In the genomic region with DNA sequence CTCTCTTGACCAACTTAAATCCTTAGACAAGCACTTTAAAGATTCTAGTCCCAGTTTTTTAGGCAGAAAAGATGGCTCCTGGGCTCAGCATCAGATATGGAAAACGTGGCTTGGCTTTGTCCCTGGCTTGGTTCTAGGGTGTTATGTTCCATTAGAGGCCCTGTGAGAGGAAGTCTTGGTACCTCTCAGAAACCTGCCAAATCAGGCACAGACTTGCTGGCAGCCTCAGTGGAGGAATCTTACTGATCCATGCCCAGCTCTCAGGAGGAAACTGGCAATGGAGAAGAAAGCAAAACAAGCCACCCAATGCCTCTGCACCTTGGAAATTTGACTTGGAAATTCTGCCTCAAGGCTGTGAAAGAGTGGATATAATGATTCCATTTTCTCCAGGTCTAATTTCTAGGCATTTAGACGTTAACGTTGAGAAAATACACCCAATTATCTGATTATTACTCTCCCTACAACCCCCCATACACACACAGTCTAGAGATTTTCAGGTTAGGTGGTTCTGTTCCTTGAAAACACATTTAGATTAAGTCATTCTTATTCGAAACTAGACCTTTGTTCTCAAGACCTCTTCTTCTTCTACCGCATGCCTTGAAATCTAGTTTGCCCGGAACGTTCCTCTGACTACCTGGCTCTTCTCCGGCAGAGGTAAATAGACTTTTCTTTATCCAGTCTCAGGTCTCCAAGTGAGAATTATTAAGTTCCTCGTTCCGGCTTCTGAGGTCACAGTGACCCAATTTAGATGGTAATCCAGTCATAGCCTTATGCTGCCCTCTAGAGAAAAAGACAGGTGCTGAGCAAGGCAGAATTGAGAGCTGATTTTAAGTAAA, we compare ENCODE assay signal across 7 mouse cellular contexts. TPM values are rescaled to one million over a fixed set of nuclear protein-coding genes. Genes with fewer than 3 reads are reported as not detected.
DNase-seq lines count a peak whose midpoint lies in the region; ATAC-seq lines count a peak whose summit lies in the region.

No protein-coding gene starts in this region.

- 0 out of 2 replicates have a peak overlapping the region, but pooled peaks have one; percentile 7 for H3K4me2 ChIP-seq in heart, embryonic 13.5 days
- H3K4me2 ChIP-seq in kidney, embryonic 15.5 days: no peak overlapping the region
- H3K4me2 ChIP-seq in midbrain, embryonic 14.5 days (ENCODE audit: low read length): peak overlapping the region; percentile 20; the same call in 1 of the 2 replicates

- ATAC-seq in heart, embryonic 13.5 days (ENCODE audit: extremely low read depth, insufficient number of reproducible peaks, low FRiP score, low TSS enrichment): no peak
- ATAC-seq in kidney, embryonic 15.5 days (replicated peaks; ENCODE audit: low FRiP score): peak; percentile 60; the same call in 1 of the 2 replicates
- ATAC-seq in midbrain, embryonic 14.5 days (ENCODE audit: low FRiP score, low TSS enrichment): peak; percentile 73

- H3K36me3 ChIP-seq in heart, embryonic 13.5 days: peaks cover 15% of the 10 kb centered on the region
- peaks cover 11% of the 10 kb centered on the region; the same call in 1 of the 2 replicates for H3K36me3 ChIP-seq in kidney, embryonic 15.5 days
- H3K36me3 ChIP-seq in midbrain, embryonic 14.5 days (ENCODE audit: control insufficient read depth, insufficient read depth, low read length): no peaks in the 10 kb centered on the region

- no peak overlapping the region for H3K27ac ChIP-seq in heart, embryonic 13.5 days (replicated peaks)
- no peak overlapping the region for H3K27ac ChIP-seq in kidney, embryonic 15.5 days
- H3K27ac ChIP-seq in midbrain, embryonic 14.5 days (replicated peaks; ENCODE audit: low read depth, low read length): no peak overlapping the region; the same call in 1 of the 2 replicates

- peak; percentile 72 for DNase-seq in 416B (ENCODE audit: low read depth)
- peak; percentile 6 to 14 for DNase-seq in B cell, adult 2 months
- peak; percentile 74 to 78 for DNase-seq in cerebellum, postnatal 25 days
- DNase-seq in midbrain, embryonic 14.5 days: peak; percentile 85
- DNase-seq in spleen, adult 18-20 months: no peak

- H3K27me3 ChIP-seq in heart, embryonic 13.5 days (replicated peaks): no peaks in the 10 kb centered on the region
- H3K27me3 ChIP-seq in kidney, embryonic 15.5 days: no peaks in the 10 kb centered on the region
- no peaks in the 10 kb centered on the region for H3K27me3 ChIP-seq in midbrain, embryonic 14.5 days (ENCODE audit: control insufficient read depth, insufficient read depth, low read length)

- 0 out of 2 replicates have a peak, but pooled peaks cover 7% of the 10 kb centered on the region for H3K4me1 ChIP-seq in heart, embryonic 13.5 days
- 0 out of 2 replicates have a peak, but pooled peaks cover 3% of the 10 kb centered on the region for H3K4me1 ChIP-seq in kidney, embryonic 15.5 days
- H3K4me1 ChIP-seq in midbrain, embryonic 14.5 days (ENCODE audit: control insufficient read depth, insufficient read depth, low read length): peaks cover 6% of the 10 kb centered on the region; the same call in 1 of the 2 replicates

- H3K9ac ChIP-seq in heart, embryonic 13.5 days: no peak overlapping the region
- H3K9ac ChIP-seq in kidney, embryonic 15.5 days: no peak overlapping the region
- no peak overlapping the region; the same call in 1 of the 2 replicates for H3K9ac ChIP-seq in midbrain, embryonic 14.5 days (replicated peaks; ENCODE audit: low read length)

- H3K4me3 ChIP-seq in heart, embryonic 13.5 days: no peak overlapping the region
- H3K4me3 ChIP-seq in kidney, embryonic 15.5 days (replicated peaks): no peak overlapping the region
- H3K4me3 ChIP-seq in midbrain, embryonic 14.5 days (replicated peaks; ENCODE audit: low read depth, low read length): no peak overlapping the region

- WGBS in heart, embryonic 13.5 days: 47% methylated on average over 10 of the region's 10 CpGs
- 40% methylated on average over 10 of the region's 10 CpGs for WGBS in kidney, embryonic 15.5 days
- 23% methylated on average over 10 of the region's 10 CpGs for WGBS in midbrain, embryonic 14.5 days

- H3K9me3 ChIP-seq in heart, embryonic 13.5 days: no peaks in the 10 kb centered on the region
- no peaks in the 10 kb centered on the region for H3K9me3 ChIP-seq in kidney, embryonic 15.5 days (replicated peaks)
- H3K9me3 ChIP-seq in midbrain, embryonic 14.5 days (ENCODE audit: control insufficient read depth, low read length): no peaks in the 10 kb centered on the region

RNA-seq across cellular contexts. Expression of a gene that starts 7.6 kb away (rescaled TPM):
- polyA plus RNA-seq in heart, embryonic 13.5 days (2015; fragmentation: Nextera tagmentation; extraction: Ambion mirVana): 5.7 and 5.9 TPM in 2 replicates
- polyA plus RNA-seq in kidney, embryonic 15.5 days (2015; fragmentation: Nextera tagmentation; extraction: Ambion mirVana): 10.5 and 11.3 TPM in 2 replicates
- 3.8 and 5.7 TPM in 2 replicates for polyA plus RNA-seq in midbrain, embryonic 14.5 days (2014; fragmentation: Nextera tagmentation; extraction: Ambion mirVana)

RNA-seq across cellular contexts. Expression of a gene that starts 29.6 kb away (rescaled TPM):
- 18.3 and 19.3 TPM in 2 replicates for polyA plus RNA-seq in heart, embryonic 13.5 days (2015; fragmentation: Nextera tagmentation; extraction: Ambion mirVana)
- polyA plus RNA-seq in kidney, embryonic 15.5 days (2015; fragmentation: Nextera tagmentation; extraction: Ambion mirVana): 29.5 and 32.8 TPM in 2 replicates
- polyA plus RNA-seq in midbrain, embryonic 14.5 days (2014; fragmentation: Nextera tagmentation; extraction: Ambion mirVana): 40.6 and 50.5 TPM in 2 replicates

RNA-seq across cellular contexts. Expression of a gene that starts 49.0 kb away (rescaled TPM):
- polyA plus RNA-seq in heart, embryonic 13.5 days (2015; fragmentation: Nextera tagmentation; extraction: Ambion mirVana): 1.2 and 1.7 TPM in 2 replicates
- 0.37 and 0.62 TPM in 2 replicates for polyA plus RNA-seq in kidney, embryonic 15.5 days (2015; fragmentation: Nextera tagmentation; extraction: Ambion mirVana)
- 0.61 TPM in 1 of 2 replicates, not detected in the other for polyA plus RNA-seq in midbrain, embryonic 14.5 days (2014; fragmentation: Nextera tagmentation; extraction: Ambion mirVana)

Comparison
In these comparisons a context has a peak if more than half of its experiments do, and no peak if none do; other contexts are left out.
1. DNase-seq: peak in 416B (single experiment), B cell, adult 2 months (2 of 2), cerebellum, postnatal 25 days (2 of 2) and midbrain, embryonic 14.5 days (single experiment); none in spleen, adult 18-20 months (0 of 2).